Mouse (Mus musculus) thymus, postnatal 0 days (tissue): Measurements from ENCODE around the gene Slc39a11. TPM values are rescaled to one million over a fixed set of nuclear protein-coding genes. Genes with fewer than 3 reads are reported as not detected.
"Not testable (repeated sequence)": the region's sequence is repeated elsewhere in the genome, so short reads cannot be mapped to it uniquely, and the experiment has no call there.

ENCODE experiments used
- DNase-seq: peaks from one replicate; pipeline ENCODE4 v3.0.0-alpha.2; 2015; ENCODE audit warnings: low spot score
- polyA plus RNA-seq: library from polyadenylated mRNA; unstranded; fragments of >200 nt; fragmentation: Nextera tagmentation; extraction: Ambion mirVana; gene quantifications from 2 replicates; pipeline ENCODE4 v1.2.1, GENCODE M21; 2015

Slc39a11 gene
- polyA plus RNA-seq, 1 experiment from 2014 or later: 19.4 TPM

DNA sequence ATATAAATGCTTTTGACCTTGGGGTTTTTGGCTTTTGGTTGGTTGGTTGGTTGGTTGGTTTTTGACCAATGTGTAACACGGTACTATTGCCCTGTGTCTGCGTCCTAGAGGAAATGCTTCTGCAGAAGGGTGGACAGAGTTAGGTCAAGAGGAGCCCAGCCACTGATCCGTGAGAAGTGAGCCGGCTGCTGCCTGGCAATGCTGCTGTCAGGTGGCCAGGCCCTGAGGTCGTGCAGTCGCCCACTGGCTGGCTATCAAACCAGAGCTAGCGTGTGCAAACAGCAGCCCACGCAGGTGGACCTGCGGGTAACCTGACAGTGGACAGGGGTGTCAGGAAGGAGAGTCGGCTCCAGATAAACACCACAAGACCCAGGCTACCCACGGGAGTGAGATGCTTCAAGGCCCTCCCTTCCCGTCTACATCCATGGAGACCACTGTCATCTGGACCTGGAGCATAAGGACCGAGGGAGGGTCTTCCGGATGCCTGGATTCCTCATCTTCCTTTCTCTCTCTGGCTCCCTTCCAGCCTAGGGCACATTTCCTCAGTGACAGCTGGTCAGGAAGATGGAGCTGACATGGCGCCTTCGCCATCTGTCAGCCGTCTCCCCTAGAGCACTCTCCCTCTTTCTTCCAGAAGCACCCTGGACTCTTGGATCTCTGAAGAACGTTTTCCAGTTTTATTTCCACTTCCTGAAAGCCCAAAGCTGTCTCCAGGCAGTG, 49.2 kb downstream of the Slc39a11 start:
- no peak for DNase-seq

DNA sequence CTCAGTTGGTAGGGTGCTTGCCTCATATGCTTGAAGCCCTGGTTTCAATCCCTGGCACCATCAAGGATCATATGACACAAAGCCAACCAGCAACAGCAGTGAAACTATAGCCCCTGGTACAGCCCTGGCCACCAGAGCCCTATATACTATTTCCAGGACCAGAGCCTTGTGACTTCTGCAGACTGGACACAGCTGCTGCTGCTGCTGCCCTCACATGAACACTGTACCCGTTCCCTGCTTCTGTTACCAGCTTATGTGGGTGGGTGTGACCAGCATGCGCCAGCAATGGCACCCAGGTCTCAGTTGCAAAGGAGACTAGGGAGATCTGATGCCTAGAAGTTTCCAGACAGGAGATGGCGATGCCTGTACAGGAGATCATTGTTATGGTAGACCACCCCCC, 52.2 kb downstream of the Slc39a11 start:
- no peak for DNase-seq

DNA sequence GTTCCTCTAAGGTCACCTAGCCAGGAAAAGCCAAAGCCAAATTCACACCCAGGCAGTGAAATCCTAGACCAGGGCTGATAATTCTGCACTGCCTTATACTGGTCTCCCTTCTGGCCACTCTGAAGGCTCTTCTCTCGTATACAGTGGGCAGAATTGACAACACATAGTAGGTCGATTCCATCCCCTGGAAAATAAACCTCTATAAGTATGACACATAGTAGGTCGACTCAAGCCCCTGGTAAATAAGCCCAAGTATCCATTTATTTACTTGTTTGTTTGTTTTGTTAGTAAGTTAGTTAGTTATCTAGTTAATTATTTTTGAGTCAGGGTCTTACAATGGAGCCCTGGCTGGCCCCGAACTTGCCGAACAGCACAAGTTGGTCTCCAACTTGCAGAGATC, 54.7 kb downstream of the Slc39a11 start:
- no peak for DNase-seq

DNA sequence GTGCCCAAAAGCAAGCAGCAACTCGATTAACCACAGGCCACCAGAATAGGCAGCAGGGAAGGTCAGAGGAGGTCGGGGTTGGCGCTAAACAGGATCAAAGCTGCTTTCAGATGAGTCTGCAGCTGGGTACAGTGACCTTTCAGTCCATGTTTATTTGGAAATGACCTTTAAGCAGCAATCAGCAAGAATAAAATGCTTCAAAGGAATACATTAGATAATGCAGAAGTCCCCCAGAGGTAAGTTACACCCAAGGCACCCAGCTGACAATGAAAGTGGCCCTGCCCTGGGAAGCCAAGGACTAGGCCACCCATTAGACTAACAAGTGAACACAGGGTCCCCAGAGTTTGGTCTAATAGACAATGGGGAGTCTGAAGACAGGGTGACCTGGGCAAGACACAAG, 60.9 kb downstream of the Slc39a11 start:
- no peak for DNase-seq

- DNase-seq: no peak
Observed at GRCm38 (mm10) chr11:113586423-113586822, 63.5 kb downstream of the Slc39a11 start.

DNA sequence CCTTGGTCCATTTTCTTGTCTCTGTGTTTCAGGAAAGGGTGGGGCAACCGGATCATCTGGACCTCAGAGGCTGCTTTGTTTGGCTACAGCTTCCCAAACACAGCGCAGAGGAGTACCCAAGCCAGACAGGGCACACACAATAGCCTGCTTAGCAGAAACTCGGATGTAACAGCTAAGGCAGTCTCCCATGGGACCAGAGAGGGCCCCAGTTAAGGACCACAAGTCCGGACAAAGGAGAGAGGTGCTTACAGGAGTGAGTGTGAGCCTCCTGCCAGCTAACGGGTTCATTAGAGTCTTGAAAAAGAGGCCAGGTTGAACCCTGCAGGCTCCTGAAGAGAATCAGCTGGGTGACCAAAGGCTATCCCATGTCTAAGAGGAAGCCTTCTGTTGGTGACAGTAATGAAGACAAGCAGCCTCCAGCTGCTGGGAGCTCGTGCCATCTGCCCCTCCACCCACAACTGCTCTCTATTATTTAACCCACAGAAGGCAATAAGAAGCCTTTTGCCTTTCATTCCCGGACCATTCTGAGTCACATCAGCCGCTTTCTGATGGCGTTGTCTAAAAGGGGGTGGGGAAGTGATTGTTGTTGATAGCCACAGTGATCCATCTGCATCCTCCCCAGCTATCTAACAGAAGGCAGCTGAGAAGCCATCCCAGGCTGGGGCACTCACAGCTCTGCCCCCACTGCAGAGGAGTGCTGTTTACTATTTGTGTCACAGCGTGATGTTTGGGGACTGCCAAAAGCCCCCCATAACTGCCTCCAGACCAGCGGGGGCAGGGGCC, 65.8 kb downstream of the Slc39a11 start:
- no peak for DNase-seq

- no peak for DNase-seq
Observed at GRCm38 (mm10) chr11:113577221-113577620, 72.7 kb downstream of the Slc39a11 start.

- DNase-seq: no peak
Observed at GRCm38 (mm10) chr11:113572641-113573040, 77.2 kb downstream of the Slc39a11 start.

- DNase-seq: no peak
Observed at GRCm38 (mm10) chr11:113571616-113572015, 78.3 kb downstream of the Slc39a11 start.

DNA sequence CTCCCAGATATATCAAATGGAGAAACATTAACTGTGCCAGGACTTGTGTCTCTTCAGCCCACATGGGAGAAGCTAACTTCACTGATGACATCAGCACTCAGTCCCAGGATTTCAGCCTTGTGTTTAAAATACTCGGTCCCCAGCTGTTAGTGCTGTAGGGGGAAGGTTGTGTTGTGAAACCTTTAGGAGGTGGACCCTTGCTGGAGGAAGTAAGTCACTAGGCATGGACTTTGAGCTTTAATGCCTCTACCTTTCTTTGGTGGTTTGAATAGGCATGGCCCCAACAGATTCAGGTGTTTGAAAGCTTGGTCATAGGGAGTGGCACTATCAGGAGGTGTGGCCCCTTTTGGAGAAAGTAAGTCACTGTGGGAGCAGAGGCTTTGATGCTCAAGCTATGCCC, 80.9 kb downstream of the Slc39a11 start:
- DNase-seq: no peak

GRCm38 (mm10) chr11:113567926-113568325, 82.0 kb downstream of the Slc39a11 start:
- not testable (repeated sequence) for DNase-seq

GRCm38 (mm10) chr11:113565006-113565995, 84.6 kb downstream of the Slc39a11 start:
- peak; percentile 92 for DNase-seq

GRCm38 (mm10) chr11:113562326-113562725, 87.6 kb downstream of the Slc39a11 start:
- DNase-seq: no peak

GRCm38 (mm10) chr11:113560150-113560549, 89.7 kb downstream of the Slc39a11 start:
- DNase-seq: no peak

- DNase-seq: no peak
Observed at GRCm38 (mm10) chr11:113558505-113558904, 91.4 kb downstream of the Slc39a11 start.

GRCm38 (mm10) chr11:113556142-113556541, 93.7 kb downstream of the Slc39a11 start:
- DNase-seq: peak; percentile 21

DNA sequence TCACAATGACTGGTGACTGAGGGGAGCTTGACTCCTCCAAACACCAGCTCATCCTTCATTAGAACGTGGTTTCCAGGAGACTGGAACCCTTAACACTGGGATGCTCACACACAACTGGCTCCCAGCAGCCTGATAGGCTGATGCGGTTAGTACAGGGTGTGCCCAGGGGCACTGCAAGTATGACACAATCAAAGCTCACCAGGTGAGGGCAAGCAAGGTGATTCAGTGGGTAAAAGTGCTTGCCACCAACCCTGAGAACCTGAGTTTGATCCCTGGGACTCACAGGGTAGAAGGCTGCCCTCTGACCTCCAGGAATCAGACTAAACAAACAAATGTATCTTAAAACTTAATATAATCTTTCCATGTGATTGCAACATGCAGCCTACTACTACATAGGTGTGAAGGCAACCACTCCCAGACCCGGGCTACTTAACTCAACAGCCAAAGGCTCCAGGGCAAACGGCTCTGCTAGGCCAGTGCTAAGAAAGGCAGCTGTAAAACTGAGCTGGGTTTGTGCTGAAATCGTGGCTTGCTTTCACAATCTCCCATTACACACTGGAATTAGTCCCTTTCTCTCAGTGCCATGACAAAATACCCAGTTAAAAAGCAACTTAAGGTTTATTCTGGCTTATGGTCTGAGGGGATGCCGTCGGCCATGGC, 95.0 kb downstream of the Slc39a11 start:
- no peak for DNase-seq

DNA sequence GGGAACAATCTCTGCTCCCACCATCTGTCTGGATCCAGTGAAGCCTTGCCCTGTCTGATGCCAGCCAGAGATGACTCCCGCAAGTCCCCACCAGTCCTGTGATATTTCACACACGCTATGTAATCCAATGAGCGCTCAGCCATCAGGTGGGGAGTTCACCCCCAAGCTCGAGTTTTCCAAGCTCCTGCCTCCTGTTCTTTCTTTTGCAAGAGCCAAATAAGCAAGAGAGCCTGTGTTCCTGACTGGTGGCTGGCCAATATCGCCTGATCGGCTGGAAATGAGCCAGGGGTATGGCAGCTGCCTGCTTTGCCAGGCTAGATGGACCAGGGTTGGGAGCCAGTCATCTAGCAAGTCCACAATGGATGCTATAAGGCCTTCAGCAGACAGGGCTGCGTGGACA, 95.7 kb downstream of the Slc39a11 start:
- DNase-seq: no peak

DNA sequence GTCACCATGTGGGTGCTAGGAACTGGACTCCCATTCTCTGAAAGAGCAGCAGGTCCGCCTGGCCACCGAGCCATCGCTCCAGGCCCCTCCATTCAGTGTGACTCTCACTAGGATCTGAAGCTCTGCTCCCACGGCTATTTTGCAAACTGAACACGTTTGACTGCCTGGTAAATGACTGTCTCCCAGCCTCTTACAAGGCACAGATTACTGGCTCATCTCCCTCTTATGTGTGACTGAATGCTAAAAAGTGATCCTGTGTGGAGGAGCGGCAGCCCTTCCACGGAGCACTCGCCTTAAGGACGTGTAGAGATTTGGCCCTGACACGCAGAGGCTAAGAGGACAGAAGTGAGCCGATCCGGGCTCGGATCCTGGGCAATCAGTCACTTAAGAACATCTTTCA, 96.3 kb downstream of the Slc39a11 start:
- no peak for DNase-seq

- DNase-seq: no peak
Observed at GRCm38 (mm10) chr11:113552539-113552938, 97.3 kb downstream of the Slc39a11 start.
